Mouse (Mus musculus) liver, postnatal 0 days (tissue): ENCODE data around the gene Adam19. TPM values are rescaled to one million over a fixed set of nuclear protein-coding genes. Genes with fewer than 3 reads are reported as not detected.

Source experiments
- ATAC-seq: fragments of 200-750 bp; cut with Nextera tagmentation; 2 replicates; pipeline ENCODE4 v1.8.0; 2017; ENCODE audit warnings: mild to moderate bottlenecking, moderate library complexity
- DNase-seq: peaks from one replicate; pipeline ENCODE4 v3.0.0-alpha.2; 2016
- H3K27ac ChIP-seq: fragments of 300-500 bp; sonication (generic); 2 replicates; pipeline ENCODE4 v1.5.1; 2014; ENCODE audit warnings: antibody characterized with exemption, moderate library complexity, mild to moderate bottlenecking, low read depth
- H3K27me3 ChIP-seq: fragments of 300-500 bp; sonication (generic); 2 replicates; pipeline ENCODE4 v1.6.1; 2014; ENCODE audit warnings: low read length, control low read depth, mixed read lengths; ENCODE audit not compliant: insufficient read depth
- H3K36me3 ChIP-seq: fragments of 300-500 bp; sonication (generic); replicated peaks from 2 replicates; pipeline ENCODE4 v1.6.1; 2014; ENCODE audit warnings: mild to moderate bottlenecking, control low read depth, low read length, moderate library complexity, mixed read lengths; ENCODE audit not compliant: insufficient read depth
- H3K4me1 ChIP-seq: fragments of 300-500 bp; sonication (generic); 2 replicates; pipeline ENCODE4 v1.6.1; 2014; ENCODE audit warnings: antibody characterized with exemption, mild to moderate bottlenecking, control low read depth; ENCODE audit not compliant: insufficient read depth
- H3K4me2 ChIP-seq: fragments of 300-500 bp; sonication (generic); 2 replicates; pipeline ENCODE4 v1.6.1; 2014; ENCODE audit warnings: low read depth, mild to moderate bottlenecking, low read length, moderate library complexity, mixed read lengths
- H3K4me3 ChIP-seq: fragments of 300-500 bp; sonication (generic); 2 replicates; pipeline ENCODE4 v1.5.1; 2014; ENCODE audit warnings: low read depth, low read length
- H3K9ac ChIP-seq: fragments of 300-500 bp; sonication (generic); replicated peaks from 2 replicates; pipeline ENCODE4 v1.6.1; 2014; ENCODE audit warnings: mild to moderate bottlenecking, moderate library complexity
- H3K9me3 ChIP-seq: fragments of 300-500 bp; sonication (generic); 2 replicates; pipeline ENCODE4 v1.6.1; 2016; ENCODE audit warnings: mild to moderate bottlenecking, control low read depth, low read length, mixed read lengths
- CTCF ChIP-seq: sonication (generic); IDR thresholded peaks from 2 replicates; pipeline ENCODE4 v1.5.1; 2016; ENCODE audit warnings: antibody characterized with exemption, low read depth
- EP300 ChIP-seq: IDR thresholded peaks from 2 replicates; pipeline ENCODE4 v1.6.1; 2016; ENCODE audit warnings: antibody characterized with exemption, low read depth, mild to moderate bottlenecking
- WGBS: fragments of 180-500 bp; shearing (Covaris S2); extraction: QIAGEN DNeasy Blood & Tissue Kit; methylation state at CpG from one replicate; pipeline ENCODE4 v1.1.7; 2014; ENCODE audit not compliant: insufficient replicate concordance; 5-methylcytosine and 5-hydroxymethylcytosine counted together
- polyA plus RNA-seq: library from polyadenylated mRNA; unstranded; fragments of >200 nt; fragmentation: Nextera tagmentation; extraction: Ambion mirVana; gene quantifications from 2 replicates; pipeline ENCODE4 v1.2.1, GENCODE M21; 2015

Gene Adam19
- polyA plus RNA-seq, 1 experiment from 2014 or later = 1.0 TPM

- H3K4me3 ChIP-seq = no peak overlapping the region
- H3K9me3 ChIP-seq = no peaks in the 10 kb centered on the region
- no peaks in the 10 kb centered on the region for H3K27me3 ChIP-seq
- DNase-seq = no peak
- no peaks in the 10 kb centered on the region for H3K4me1 ChIP-seq
- no peak for TF ChIP-seq EP300
- TF ChIP-seq CTCF = no peak
- H3K9ac ChIP-seq = no peak overlapping the region
- H3K4me2 ChIP-seq = no peak overlapping the region
- no peak overlapping the region for H3K27ac ChIP-seq
- no peaks in the 10 kb centered on the region for H3K36me3 ChIP-seq
- ATAC-seq = no peak
- WGBS = 84% methylated on average over 5 of the region's 5 CpGs
Observed at GRCm38 (mm10) chr11:46109206-46109605, 53.4 kb downstream of the Adam19 start.

GRCm38 (mm10) chr11:46110156-46110944 lies 54.6 kb downstream of the Adam19 start:
- DNase-seq (no peak), ATAC-seq (peak; percentile 38; the same call in 1 of the 2 replicates)
- Histone ChIP-seq H3K4me2 (no peak overlapping the region), H3K4me1 (no peaks in the 10 kb centered on the region), H3K9me3 (no peaks in the 10 kb centered on the region), H3K36me3 (no peaks in the 10 kb centered on the region), H3K27ac (no peak overlapping the region), H3K4me3 (no peak overlapping the region), H3K9ac (no peak overlapping the region), H3K27me3 (no peaks in the 10 kb centered on the region)
- TF ChIP-seq CTCF (no peak), EP300 (no peak)
- 63% methylated on average over 8 of the region's 8 CpGs for WGBS

GRCm38 (mm10) chr11:46110945-46111287 lies 55.1 kb downstream of the Adam19 start:
- Histone ChIP-seq H3K27me3 (no peaks in the 10 kb centered on the region), H3K27ac (no peak overlapping the region), H3K4me3 (no peak overlapping the region), H3K9ac (no peak overlapping the region), H3K4me1 (no peaks in the 10 kb centered on the region), H3K36me3 (no peaks in the 10 kb centered on the region), H3K4me2 (no peak overlapping the region), H3K9me3 (no peaks in the 10 kb centered on the region)
- no peak for ATAC-seq
- TF ChIP-seq CTCF (no peak), EP300 (no peak)
- no peak for DNase-seq
- 79% methylated on average over 1 of the region's 1 CpGs for WGBS

- TF ChIP-seq CTCF (no peak), EP300 (no peak)
- no peaks in the 10 kb centered on the region for H3K9me3 ChIP-seq
- H3K4me3 ChIP-seq = no peak overlapping the region
- H3K27ac ChIP-seq = no peak overlapping the region
- no peak overlapping the region for H3K9ac ChIP-seq
- DNase-seq (no peak), ATAC-seq (no peak)
- no peaks in the 10 kb centered on the region for H3K4me1 ChIP-seq
- no peaks in the 10 kb centered on the region for H3K27me3 ChIP-seq
- 73% methylated on average over 3 of the region's 3 CpGs for WGBS
- H3K4me2 ChIP-seq = no peak overlapping the region
- H3K36me3 ChIP-seq = no peaks in the 10 kb centered on the region
Observed at GRCm38 (mm10) chr11:46113211-46113610, 57.4 kb downstream of the Adam19 start.

- Histone ChIP-seq H3K9me3 (no peaks in the 10 kb centered on the region), H3K4me3 (no peak overlapping the region), H3K4me2 (no peak overlapping the region), H3K4me1 (no peaks in the 10 kb centered on the region), H3K36me3 (no peaks in the 10 kb centered on the region), H3K27ac (no peak overlapping the region), H3K9ac (no peak overlapping the region), H3K27me3 (no peaks in the 10 kb centered on the region)
- no peak for ATAC-seq
- no peak for DNase-seq
- WGBS = 80% methylated on average over 7 of the region's 7 CpGs
- TF ChIP-seq CTCF (no peak), EP300 (no peak)
Observed at GRCm38 (mm10) chr11:46114221-46114620, 58.4 kb downstream of the Adam19 start.

- DNase-seq = no peak
- ATAC-seq = no peak
- Histone ChIP-seq H3K36me3 (no peaks in the 10 kb centered on the region), H3K9ac (no peak overlapping the region), H3K4me3 (no peak overlapping the region), H3K9me3 (no peaks in the 10 kb centered on the region), H3K27me3 (no peaks in the 10 kb centered on the region), H3K27ac (no peak overlapping the region), H3K4me1 (no peaks in the 10 kb centered on the region), H3K4me2 (no peak overlapping the region)
- 80% methylated on average over 4 of the region's 4 CpGs for WGBS
- no peak for TF ChIP-seq CTCF
- TF ChIP-seq EP300 = no peak
Observed at GRCm38 (mm10) chr11:46115011-46115410, 59.2 kb downstream of the Adam19 start.
